8 mouse cellular contexts compared by ENCODE assay signal in the genomic region with DNA sequence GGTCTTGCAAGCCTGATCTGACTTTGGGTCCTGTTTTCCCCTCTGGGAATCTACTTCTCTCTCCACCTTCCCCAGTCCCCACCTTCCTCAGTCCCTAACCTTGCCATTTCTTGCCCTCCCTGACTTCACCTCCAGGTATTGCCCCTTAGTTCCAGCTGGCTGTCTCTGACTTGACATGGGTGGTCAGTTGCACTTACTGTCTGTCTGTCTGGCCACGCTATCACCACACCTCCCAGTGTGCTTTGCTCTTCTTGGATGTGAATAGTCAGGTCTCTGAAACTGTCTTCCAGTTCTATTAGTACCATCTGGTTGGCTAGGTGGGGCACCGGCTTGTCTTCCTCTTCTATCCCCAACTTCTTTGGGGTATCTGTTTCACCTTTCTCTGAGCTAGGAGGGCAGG. TPM values are rescaled to one million over a fixed set of nuclear protein-coding genes. Genes with fewer than 3 reads are reported as not detected.
DNase-seq lines count a peak whose midpoint lies in the region; ATAC-seq and TF ChIP-seq lines count a peak whose summit lies in the region.

No protein-coding gene starts in this region.

- no peak overlapping the region for H3K27ac ChIP-seq in spleen, adult 2 months (ENCODE audit: insufficient read depth, low read length)
- no peak overlapping the region for H3K27ac ChIP-seq in liver, embryonic 12.5 days
- H3K27ac ChIP-seq in stomach, embryonic 15.5 days, result no peak overlapping the region

- H3K36me3 ChIP-seq in spleen, adult 2 months (ENCODE audit: control insufficient read depth, insufficient read depth, low read length), result no peaks in the 10 kb centered on the region; the same call in 1 of the 2 replicates
- no peaks in the 10 kb centered on the region for H3K36me3 ChIP-seq in liver, embryonic 12.5 days
- H3K36me3 ChIP-seq in stomach, embryonic 15.5 days, result no peaks in the 10 kb centered on the region

- WGBS in spleen, adult 2 months, result 7% methylated on average over 2 of the region's 2 CpGs
- WGBS in liver, embryonic 12.5 days (ENCODE audit: insufficient replicate concordance), result 13% methylated on average over 2 of the region's 2 CpGs
- WGBS in stomach, embryonic 15.5 days, result 30% methylated on average over 2 of the region's 2 CpGs

- H3K4me2 ChIP-seq in liver, embryonic 12.5 days, result peak overlapping the region; percentile 91
- H3K4me2 ChIP-seq in stomach, embryonic 15.5 days, result peak overlapping the region; percentile 95

- H3K4me3 ChIP-seq in spleen, adult 2 months (ENCODE audit: extremely low read depth, insufficient read depth, insufficient read length), result peak overlapping the region; percentile 80
- H3K4me3 ChIP-seq in liver, embryonic 12.5 days, result peak overlapping the region; percentile 70
- peak overlapping the region; percentile 84 for H3K4me3 ChIP-seq in stomach, embryonic 15.5 days (replicated peaks)

- TF ChIP-seq CTCF in spleen, adult 2 months (IDR thresholded peaks at IDR 0.05; ENCODE audit: extremely low read depth, insufficient read depth, insufficient read length, insufficient replicate concordance), result no peak

- ATAC-seq in liver, embryonic 12.5 days, result no peak
- no peak for ATAC-seq in stomach, embryonic 15.5 days (ENCODE audit: insufficient read depth, low FRiP score, low read depth)

- no peak for TF ChIP-seq POLR2A in spleen, adult 2 months (IDR thresholded peaks at IDR 0.05; ENCODE audit: low read depth, low read length)

- H3K4me1 ChIP-seq in spleen, adult 2 months (ENCODE audit: control insufficient read depth, insufficient read depth, insufficient read length), result peaks cover 12% of the 10 kb centered on the region; the same call in 1 of the 2 replicates
- peaks cover 31% of the 10 kb centered on the region for H3K4me1 ChIP-seq in liver, embryonic 12.5 days
- peaks cover 15% of the 10 kb centered on the region; the same call in 1 of the 2 replicates for H3K4me1 ChIP-seq in stomach, embryonic 15.5 days

- peak; percentile 9 for DNase-seq in embryo, embryonic 10.5 days (ENCODE audit: low spot score)
- DNase-seq in embryo, embryonic 11 days, result no peak
- DNase-seq in spleen, adult 2 months (ENCODE audit: low read depth in 1 of 2, low spot score in 2 of 2), result no peak
- no peak for DNase-seq in spleen, postnatal 14 days (ENCODE audit: low spot score in 2 of 2)
- DNase-seq in thymus, postnatal 36 days, result no peak
- DNase-seq in urinary bladder, postnatal 36 days (ENCODE audit: low spot score in 2 of 2), result no peak

- peak overlapping the region; percentile 71 for H3K9ac ChIP-seq in liver, embryonic 12.5 days
- H3K9ac ChIP-seq in stomach, embryonic 15.5 days, result no peak overlapping the region

- H3K9me3 ChIP-seq in liver, embryonic 12.5 days (replicated peaks), result no peaks in the 10 kb centered on the region
- no peaks in the 10 kb centered on the region for H3K9me3 ChIP-seq in stomach, embryonic 15.5 days

- no peaks in the 10 kb centered on the region for H3K27me3 ChIP-seq in spleen, adult 2 months (ENCODE audit: control insufficient read depth, insufficient read depth, low read length)
- H3K27me3 ChIP-seq in liver, embryonic 12.5 days (replicated peaks), result peaks cover 57% of the 10 kb centered on the region
- H3K27me3 ChIP-seq in stomach, embryonic 15.5 days (replicated peaks), result peaks cover 3% of the 10 kb centered on the region; the same call in 1 of the 2 replicates

RNA-seq across cellular contexts. Expression of a gene that starts 1.2 kb away (rescaled TPM):
- 7.8 and 8.6 TPM in 2 replicates for polyA plus RNA-seq in spleen, adult 2 months (2012; rRNA removed)
- 0.53 and 0.58 TPM in 2 replicates for polyA plus RNA-seq in liver, embryonic 12.5 days (2016; fragmentation: Nextera tagmentation; extraction: Ambion mirVana)
- polyA plus RNA-seq in stomach, embryonic 15.5 days (2015; fragmentation: Nextera tagmentation; extraction: Ambion mirVana), result 0.99 and 1.1 TPM in 2 replicates
